Mouse (Mus musculus) T-helper 2 cell (primary cell): ENCODE results near the gene Cdon.

Experiments used
- in situ Hi-C: fragments of 300-600 bp; cut with MboI, MseI; formaldehyde crosslinking; loops from one replicate; pipeline ENCODE4 v1.15.1; 2025; ENCODE audit warnings: high pct_unique_total_duplicates

Cdon gene

DNA sequence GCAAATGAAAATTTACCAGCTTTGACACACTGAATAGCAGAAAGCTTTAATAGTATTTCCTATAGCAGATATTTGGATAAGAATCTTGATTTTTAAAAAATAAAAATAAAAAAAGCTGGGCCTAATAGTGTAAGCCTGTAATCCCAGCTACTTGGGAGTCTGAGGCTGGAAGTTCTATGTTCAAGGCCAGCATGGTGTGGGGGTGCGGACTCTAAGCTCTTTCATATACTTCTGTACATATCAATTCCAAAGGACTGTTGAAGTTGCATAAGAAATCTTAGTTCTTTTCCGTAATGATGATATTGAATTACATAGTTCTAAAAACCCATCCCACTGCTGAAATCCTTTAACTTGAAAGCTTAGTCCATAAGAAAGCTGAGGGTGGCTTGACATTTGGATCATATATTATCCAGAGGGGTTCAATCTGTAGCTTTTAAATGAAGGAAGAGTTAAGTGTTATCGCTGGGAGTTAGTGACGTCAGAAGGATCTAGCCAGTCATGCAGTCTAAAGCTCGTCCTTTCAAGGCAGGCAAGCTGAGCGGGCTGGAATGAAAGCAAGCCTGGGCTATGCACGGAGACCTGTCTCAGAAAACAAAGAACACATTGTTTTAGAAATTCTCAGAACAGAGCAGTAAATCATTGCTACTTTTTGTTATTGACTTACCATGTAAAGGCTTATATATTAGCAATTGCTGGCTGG, 72.3 kb downstream of the Cdon start:
- in situ Hi-C loops = no loop called here

DNA sequence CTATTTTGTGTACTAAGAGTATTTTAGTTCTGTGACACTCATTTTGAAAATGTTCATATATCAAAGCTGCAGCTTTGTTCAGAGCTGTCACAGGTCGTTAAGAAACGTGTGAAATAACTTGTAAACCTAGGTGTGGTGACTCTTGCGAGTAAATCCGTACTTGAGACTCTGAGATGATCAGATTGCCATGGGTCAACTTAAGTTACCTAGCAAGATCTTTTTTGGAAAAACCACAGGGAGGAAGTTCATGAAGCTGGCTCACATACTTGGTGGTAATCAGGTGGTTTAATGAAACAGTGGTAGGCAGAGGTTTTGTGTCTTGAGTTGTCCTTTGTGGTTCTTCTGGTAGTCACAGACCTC, 72.8 kb downstream of the Cdon start:
- in situ Hi-C loops = no loop called here

DNA sequence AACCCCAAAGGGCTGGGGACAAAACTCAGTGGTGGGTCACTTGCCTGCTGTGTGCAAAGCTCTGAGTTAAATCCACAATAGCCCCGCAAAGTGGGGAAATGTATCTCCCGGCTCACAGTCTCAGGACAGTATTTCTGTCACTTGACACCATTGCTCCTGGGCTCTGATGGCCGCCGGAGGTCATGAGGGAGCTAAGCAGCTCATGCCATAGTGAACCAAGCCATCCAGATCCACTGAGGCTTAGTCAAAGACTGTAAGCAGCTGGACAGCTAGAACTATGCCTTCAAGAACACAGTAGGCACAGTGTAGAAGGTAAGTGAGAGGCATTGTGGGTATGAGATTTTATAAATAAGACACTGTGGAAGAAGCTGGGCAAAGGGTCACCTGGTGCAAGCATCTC, 74.0 kb downstream of the Cdon start:
- in situ Hi-C loops = no loop called here

DNA sequence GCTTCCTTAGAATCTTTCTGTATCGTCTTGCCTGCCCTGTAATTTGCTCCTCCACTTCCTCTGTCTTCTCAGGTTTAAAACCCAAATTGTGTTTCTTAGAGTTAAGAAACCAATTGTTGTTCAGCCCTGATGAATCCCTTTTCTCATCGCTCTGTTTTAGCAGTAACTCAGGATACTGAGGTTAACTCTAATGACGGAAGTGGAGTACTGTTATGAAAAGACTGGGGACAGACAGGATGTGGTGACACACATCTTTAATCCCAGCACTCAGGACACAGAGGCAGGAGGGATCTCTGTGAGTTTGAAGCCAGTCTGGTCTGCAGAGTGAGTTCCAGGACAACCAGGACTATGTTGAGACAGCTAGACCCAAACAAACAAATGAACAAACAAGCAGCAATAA, 74.5 kb downstream of the Cdon start:
- in situ Hi-C loops = no loop called here

DNA sequence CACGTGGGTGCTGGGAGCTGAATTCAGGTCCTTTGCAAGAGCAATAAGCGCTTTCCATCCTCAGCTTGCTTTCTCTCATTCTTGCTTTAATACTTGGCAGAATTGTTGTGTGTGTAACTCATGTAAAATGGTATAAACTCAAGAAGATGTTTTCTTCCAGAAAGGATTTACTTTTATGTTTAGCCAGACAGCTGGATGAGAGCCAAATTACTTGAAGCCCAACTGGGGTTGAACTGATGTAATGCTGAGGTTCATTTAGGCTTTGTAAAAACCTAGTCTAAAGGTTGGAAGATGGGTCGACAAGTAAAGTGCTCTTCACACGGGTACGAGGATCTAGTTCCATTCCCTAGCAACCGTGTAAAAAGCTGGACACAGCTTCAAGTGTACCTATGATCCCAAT, 79.0 kb downstream of the Cdon start:
- in situ Hi-C loops = no loop called here

DNA sequence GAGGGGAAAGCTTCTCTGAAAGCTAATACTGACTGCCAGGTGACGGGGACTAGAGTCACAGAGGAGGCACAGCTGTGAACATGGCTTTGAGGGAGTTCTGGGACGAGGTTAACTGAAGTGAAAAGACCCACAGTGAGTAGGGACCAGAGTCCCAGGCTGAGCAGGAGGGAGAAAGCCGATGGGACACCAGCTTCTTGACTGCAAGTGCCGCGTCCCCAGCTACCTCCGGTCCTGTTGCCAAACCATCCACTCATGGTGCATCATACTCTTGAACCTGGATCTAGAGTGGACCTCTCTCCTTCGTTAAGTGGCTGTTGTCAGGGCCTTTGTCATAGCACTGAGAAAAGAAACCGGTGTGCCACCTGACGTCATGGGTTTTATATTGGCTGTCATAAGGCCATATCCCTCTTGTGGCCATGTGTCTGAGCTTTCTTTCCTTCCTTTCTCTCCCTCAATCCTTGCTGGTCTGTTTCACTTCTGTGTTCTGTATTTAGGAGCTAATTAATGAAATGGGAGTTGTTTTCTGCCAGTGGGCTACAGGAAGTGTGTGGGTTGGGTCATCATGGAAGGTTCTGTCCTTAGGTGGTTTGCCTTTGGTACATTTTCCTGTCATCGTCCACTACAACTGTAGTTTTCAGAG, 81.6 kb downstream of the Cdon start:
- in situ Hi-C loops = no loop called here

DNA sequence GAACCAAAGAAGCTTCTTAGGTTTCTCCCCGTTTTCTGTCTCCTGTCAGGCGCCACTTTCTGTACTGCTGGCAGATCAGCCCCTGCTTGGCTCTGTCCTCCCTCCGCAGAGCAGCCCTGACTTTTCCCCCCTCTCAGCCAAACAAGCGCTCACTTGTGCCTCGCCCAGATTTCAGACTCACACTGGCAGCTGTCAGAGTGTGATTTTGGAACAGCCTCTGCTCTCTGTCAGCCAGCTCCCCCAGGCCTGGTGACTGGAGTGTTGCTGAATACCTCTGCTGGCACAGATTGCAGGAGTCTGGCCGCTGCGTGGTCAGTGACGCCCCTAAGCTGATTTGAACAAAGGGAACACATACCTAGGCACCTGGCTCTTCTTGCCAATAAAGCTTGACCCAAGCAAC, 87.3 kb downstream of the Cdon start:
- in situ Hi-C loops = no loop called here

DNA sequence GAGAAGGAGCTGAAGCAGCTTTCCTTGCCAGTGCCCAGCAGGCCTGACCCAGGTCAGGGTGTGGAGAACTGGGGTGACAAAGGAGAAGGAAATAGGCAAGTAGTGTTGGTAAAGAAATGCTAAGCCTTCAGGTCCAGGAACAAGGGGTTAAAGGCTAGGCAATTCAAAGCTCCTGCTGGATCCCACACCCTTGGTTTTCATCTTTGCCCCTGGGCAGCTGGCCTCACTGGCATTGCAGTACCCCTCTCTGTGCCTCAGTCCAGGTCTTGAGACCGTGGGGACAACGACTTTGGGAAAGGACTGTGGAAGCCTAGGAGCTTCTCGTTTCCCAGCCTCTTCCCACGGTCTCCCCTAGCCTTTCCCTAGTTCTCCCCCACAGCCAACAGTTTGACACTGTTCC, 93.0 kb downstream of the Cdon start:
- in situ Hi-C loops = no loop called here

DNA sequence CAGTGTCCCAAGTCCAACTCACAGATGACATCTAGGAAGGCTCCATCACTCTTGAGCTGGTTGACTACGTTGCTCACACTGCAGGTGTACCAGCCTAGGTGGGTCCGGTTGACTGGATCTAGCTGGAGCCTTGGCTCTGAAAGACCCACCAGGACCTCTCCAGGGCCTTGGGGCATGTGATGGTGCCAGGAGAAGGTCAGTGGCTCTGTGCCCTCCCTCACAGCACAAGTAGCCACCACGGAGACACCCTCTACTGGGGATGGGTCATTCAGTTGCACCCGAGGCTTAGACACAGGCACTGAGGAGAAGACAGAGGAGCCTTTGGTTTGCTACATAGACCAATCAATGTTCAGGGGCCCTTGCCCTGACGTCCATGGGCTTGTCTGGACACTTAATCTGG, 95.3 kb downstream of the Cdon start:
- in situ Hi-C loops = no loop called here

DNA sequence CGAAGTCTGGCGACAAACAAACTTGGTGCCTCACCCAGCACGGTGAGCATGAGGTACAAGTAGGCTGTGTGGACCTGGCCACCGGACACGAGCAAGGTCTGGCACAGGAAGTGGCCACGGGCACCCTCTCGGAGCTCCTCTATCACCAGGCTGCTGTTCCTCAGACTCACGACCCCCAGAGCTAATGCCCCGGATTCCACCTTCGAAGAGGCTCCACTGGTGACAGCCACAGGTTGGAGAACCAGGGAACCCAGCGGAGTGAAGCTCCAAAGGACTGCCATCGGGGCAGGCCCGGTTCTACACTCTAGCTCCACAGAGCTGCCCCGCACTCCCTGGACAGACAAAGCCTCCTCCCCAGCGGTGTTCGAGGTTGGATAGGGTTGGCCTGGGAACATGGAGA, 95.8 kb downstream of the Cdon start:
- in situ Hi-C loops = no loop called here

DNA sequence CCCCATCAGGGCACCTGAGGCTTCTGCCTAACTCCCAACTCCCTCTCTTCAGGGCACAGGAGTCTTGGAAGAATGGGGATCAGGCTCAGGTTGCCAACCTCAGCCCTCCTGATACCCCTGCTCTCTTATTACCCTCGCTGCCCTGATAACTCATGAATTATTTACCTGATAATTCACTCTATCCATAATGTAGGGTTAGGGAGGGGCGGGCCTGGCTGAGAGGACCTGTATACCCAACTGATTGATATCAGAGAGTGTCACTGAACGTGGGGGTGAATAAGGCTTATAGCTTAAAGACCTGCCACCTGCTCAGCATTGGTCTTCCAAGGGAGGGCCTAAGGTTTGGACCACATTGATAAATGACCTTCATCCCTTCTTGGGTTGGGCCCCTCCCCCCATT, 97.2 kb downstream of the Cdon start, which contains the start of gene Gm1113:
TSS of gene Gm1113 (minus strand) at position 101 of the 400 bp plus-strand sequence.
- in situ Hi-C loops = no loop called here

DNA sequence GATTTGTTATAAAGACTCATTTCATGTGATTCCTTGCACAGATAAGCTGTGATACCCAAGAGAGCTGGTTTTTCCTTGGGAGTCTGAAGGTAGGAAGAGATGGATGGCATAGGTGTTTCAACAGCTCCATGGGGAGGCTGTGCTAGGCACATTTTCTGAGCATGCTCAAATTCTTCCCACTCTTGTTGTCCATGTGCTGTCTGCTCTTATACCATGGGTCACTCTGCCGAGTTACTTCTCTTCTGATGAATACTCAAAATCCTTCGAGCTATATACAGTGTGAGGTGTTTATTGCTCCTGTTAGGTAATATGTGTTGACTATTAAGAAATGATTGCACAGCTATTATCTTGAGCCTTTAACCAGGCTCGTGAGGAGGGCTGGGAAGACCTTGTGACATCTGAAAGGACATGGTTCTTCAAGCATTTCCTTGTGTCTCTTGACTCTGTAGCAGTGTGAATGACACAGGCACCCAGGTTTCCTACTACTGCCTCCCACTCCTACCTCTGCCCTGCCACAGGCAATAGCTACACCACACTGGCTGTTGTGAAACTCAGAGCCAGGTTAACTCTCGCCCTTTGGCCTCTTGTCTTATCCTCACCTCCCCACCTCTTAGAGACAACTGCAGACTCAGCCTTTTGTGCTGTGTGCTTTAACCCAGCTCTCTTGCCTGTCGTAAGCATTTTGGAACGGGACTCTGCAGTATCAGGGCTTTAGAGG, 99.9 kb downstream of the Cdon start:
- in situ Hi-C loops = no loop called here

DNA sequence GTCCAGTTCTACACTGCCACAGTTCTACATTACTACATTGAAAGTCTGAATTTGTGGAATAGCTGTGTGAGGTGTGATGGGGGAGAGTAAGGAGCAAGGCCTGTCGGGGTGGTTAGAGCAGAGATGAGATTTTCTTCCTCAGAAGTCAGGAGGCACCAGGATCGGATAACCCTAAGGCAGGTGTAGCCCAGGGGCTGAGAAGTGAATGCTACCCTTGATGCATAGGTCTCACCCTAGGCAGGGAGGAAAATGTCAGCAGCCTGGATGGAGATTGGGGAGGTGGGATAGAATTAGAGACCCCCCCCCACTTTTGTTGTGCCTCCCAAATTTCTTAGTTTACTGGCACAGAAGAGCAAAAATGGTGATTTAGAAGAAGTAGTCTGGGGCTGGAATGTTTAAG, 101.3 kb downstream of the Cdon start:
- in situ Hi-C loops = no loop called here

DNA sequence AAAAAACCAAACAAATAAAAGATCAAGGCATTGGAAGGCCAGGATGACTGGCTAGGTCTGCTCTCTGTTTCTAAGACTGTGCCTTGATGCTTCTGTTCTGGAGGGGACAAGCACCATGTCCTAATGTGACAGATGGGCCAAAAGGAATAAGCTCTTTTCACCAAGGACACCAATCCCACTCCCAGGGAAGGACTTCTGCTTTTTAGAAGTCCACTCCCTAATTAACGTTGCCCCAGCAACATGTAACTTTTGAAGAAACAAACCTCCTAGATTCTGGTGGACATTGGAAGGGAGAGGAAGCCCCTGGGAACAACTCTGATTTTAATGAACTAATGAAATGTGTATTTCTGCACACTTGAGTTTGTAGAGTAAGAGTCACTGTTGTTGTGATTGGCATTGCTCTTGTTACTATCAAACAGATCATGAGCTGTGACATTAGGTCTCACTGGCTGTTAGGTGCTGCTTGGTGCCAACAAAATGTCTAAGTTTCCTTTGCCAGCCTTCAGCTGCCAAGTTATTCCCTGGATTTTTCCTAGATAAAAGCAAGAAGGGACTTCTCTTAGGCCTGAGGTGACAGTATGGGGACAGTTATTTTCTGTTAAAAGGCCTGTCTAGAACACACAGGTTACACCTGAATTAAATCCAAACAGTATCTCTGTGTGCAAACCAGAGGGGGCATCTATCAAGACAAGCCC, 102.0 kb downstream of the Cdon start:
- in situ Hi-C loops = no loop called here

DNA sequence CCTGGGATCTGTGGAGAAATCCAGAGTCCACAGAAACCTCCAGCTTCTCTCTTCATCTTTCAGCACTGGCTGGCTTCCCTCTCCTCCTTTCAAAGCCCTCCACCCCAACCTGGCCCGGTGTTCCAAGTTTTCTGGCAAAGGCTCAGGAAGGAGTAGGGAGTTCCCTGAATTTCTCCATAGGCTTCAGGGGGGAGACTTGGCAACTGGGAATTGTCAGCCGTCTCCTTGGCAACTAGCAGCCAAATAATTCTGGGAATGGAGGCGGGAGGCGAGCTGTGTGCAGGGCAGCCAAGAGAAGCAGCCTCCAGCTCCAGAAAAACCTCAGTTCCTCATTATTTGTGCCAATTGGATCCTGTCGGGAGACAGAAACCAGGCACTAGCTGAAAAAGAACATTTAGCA, 102.6 kb downstream of the Cdon start:
- in situ Hi-C loops = no loop called here

DNA sequence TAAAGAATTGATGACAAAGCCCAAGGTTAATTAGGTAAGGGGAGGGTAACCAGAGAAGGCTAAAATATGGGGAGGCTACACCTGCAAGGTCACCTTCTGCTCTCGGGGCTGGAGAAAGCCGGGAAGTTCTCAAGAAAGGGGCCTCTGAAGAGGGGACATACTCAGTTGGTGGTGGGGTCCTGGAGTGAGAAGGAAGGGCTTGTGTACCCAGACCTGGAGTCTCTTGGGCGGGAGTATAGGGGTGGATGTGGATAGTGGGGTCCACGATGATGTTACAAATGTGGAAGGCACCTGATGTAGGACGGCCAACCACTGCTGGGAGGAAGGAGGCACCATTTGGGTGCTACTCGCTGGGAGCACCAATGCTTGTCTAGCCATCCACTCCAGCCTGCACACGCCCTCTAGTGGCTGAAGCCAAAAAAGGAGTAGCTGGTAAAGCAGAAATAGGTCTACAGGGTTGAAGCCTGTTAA, 103.0 kb downstream of the Cdon start:
- in situ Hi-C loops = no loop called here

DNA sequence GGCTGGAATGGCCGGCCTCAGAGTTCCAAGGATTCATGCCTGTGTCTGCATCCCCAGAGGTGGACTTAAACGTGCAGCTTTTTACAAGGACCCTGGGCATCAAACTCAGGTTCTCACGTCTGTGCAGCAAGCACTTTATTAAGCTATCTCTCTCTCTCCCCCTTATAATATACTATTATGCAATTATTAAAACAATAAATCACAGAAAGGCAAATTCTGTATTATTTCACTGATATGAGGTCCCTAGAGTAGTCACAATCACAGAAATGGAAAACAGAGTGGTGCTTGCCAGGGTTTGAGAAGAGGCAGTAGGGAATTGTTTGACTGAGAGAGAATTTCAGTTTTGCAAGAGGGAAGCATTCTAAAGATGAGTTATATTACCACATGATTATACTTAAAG, 108.2 kb downstream of the Cdon start:
- in situ Hi-C loops = no loop called here

DNA sequence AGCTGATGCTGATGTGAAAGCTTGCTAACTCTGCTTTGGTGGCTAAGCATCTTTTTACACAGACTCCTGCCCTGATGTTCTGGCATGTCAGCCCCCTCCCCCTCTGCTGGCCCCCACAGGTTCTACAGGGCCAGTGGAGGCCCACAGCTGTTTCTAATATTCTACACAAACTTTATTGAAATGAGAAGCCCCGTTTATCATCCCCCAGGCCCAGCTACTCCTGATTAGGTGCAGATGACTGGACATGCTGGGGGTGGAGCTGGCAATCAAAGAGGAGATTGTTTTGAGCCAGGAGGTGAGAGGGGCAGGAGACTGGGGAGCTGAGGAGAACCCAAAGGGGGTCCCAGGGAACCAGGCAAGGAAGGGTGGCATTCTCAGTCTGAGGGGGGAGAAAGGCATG, 108.9 kb downstream of the Cdon start:
- in situ Hi-C loops = loop anchor here (5.0 to 10.0 kb wide), 2 partner anchors 242 to 545 kb away; no protein-coding TSS in a partner anchor

DNA sequence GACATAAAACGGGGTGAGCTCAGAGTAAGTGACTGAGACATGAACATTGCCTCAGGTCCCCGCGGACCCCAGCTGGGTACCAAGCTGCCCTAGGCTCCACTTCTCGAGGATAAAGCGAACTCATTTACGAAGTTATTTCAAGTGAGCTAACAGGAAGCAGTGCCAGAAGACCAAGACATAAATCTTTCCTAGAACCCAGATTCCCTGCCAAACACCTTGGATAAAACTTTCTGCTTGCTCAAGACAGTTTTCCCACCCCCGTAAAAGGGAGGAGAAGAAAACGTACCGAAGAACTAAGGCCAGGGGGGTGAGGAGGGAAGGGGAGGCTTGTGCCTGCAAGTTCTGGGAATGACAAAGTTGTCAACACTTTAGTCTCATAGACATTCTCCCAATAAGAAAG, 112.3 kb downstream of the Cdon start:
- in situ Hi-C loops = loop anchor here (5.0 to 10.0 kb wide), 2 partner anchors 246 to 548 kb away; no protein-coding TSS in a partner anchor

DNA sequence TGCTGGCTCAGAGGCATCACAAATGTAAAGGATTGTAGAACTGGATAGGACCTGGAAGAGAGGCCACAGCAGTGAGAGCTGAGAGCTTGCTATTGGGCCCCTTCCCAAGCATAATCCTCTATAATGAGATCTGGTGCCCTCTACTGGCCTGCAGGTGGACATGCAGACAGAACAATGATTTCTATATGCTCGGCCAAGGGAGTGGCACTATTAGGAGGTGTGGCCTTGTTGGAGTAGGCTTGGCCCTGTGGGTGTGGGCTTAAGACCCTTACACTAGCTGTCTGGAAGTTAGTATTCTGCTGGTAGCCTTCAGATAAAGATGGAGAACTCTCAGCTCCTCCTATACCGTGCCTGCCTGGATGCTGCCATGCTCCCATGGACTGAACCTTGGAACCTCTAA, 114.2 kb downstream of the Cdon start:
- in situ Hi-C loops = loop anchor here (10.0 kb wide), 1 partner anchor 550 kb away; no protein-coding TSS in a partner anchor

DNA sequence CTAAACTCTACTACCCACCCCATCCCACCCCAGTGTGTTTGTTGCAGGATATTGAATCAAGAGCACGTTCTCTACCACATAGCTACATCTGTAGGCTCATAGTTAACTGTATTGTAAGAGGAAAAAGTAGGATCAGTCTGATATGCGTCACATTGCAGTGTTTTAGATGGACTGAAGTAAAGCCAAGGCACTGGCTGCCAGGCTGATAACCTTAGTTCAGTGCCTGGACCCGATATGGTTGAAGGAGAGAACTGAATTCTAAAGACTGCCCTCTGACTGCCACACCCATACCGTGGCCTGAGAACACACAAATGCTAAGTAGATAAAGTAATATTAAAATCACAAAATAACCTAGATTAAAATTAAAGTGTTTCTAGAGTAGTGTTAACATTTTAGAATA, 114.9 kb downstream of the Cdon start:
- in situ Hi-C loops = loop anchor here (10.0 kb wide), 1 partner anchor 551 kb away; no protein-coding TSS in a partner anchor
